Mouse (Mus musculus) WW6 (cell line): ENCODE results near the gene Lce3d.

ENCODE experiments used
- DNase-seq: peaks from one replicate; pipeline ENCODE4 v3.0.0-alpha.2; 2013; ENCODE audit warnings: low read depth, low spot score

The Lce3d gene

GRCm38 (mm10) chr3:92957090-92957489, at the start of gene Lce3d:
Gene Lce3d (plus strand): TSS chr3:92957390.
- no peak for DNase-seq

GRCm38 (mm10) chr3:92907571-92907970, 49.6 kb upstream of the Lce3d start:
- no peak for DNase-seq

GRCm38 (mm10) chr3:92920364-92920763, 36.8 kb upstream of the Lce3d start:
- no peak for DNase-seq

- no peak for DNase-seq
Observed at GRCm38 (mm10) chr3:92926130-92926529, 31.1 kb upstream of the Lce3d start, which contains the start of gene Lce3a. Gene Lce3a (minus strand): TSS chr3:92926230.

GRCm38 (mm10) chr3:92932679-92933078, 24.5 kb upstream of the Lce3d start, which contains the start of gene Lce3b:
Gene Lce3b (plus strand): TSS chr3:92932979.
- DNase-seq: no peak

GRCm38 (mm10) chr3:92944186-92944585, 13.0 kb upstream of the Lce3d start, which contains the start of gene Lce3c:
Gene Lce3c (plus strand): TSS chr3:92944486.
- DNase-seq: no peak

GRCm38 (mm10) chr3:92966761-92967160, 9.6 kb downstream of the Lce3d start, which contains the start of gene Lce3e:
Gene Lce3e (plus strand): TSS chr3:92967061.
- DNase-seq: no peak

GRCm38 (mm10) chr3:92978484-92978883, 21.3 kb downstream of the Lce3d start:
- DNase-seq: no peak

- no peak for DNase-seq
Observed at GRCm38 (mm10) chr3:92991926-92992325, 34.7 kb downstream of the Lce3d start, which contains the start of gene Lce3f. Gene Lce3f (plus strand): TSS chr3:92992226.

- peak; percentile 36 for DNase-seq
Observed at GRCm38 (mm10) chr3:92998691-92999090, 41.5 kb downstream of the Lce3d start.

- DNase-seq: no peak
Observed at GRCm38 (mm10) chr3:93000621-93001020, 43.4 kb downstream of the Lce3d start.

- DNase-seq: no peak
Observed at GRCm38 (mm10) chr3:93002843-93003242, 45.7 kb downstream of the Lce3d start.
